Comparison of ENCODE assay signal across 1 mouse cellular context in genomic region chr10:69320667-69321518, GRCm38 (mm10).
TF ChIP-seq lines count a peak whose summit lies in the region.

No protein-coding gene starts in this region.

TF ChIP-seq in CH12.LX, 34 proteins besides CTCF, POLR2A, EP300 and RAD21 (continued from another document):
- TF ChIP-seq ZC3H11A (IDR thresholded peaks at IDR 0.05; ENCODE audit: low read depth, low read length), result peak; percentile 49; the same call in 1 of the 2 replicates
- peak; percentile 75 for TF ChIP-seq ELF1 (IDR thresholded peaks at IDR 0.05; ENCODE audit: low read depth, low read length)
- TF ChIP-seq TBP (conservative IDR thresholded peaks at IDR 0.05; ENCODE audit: low read depth, low read length), result no peak
- TF ChIP-seq MAX (IDR thresholded peaks at IDR 0.05; ENCODE audit: low read length), result 0 out of 2 replicates have a peak, but pooled peaks have one; percentile 30
- TF ChIP-seq UBTF (IDR thresholded peaks at IDR 0.05; ENCODE audit: low read depth, low read length), result 0 out of 2 replicates have a peak, but pooled peaks have one; percentile 38
- TF ChIP-seq USF2 (conservative IDR thresholded peaks at IDR 0.05; ENCODE audit: low read depth, low read length), result no peak
- TF ChIP-seq ETS1 (conservative IDR thresholded peaks at IDR 0.05; ENCODE audit: low read depth, low read length), result 0 out of 2 replicates have a peak, but pooled peaks have one; percentile 25
- 0 out of 2 replicates have a peak, but pooled peaks have one; percentile 38 for TF ChIP-seq TCF12 (IDR thresholded peaks at IDR 0.05; ENCODE audit: low read depth, low read length)
- TF ChIP-seq BHLHE40 (IDR thresholded peaks at IDR 0.05; ENCODE audit: low read depth, low read length), result peak; percentile 54; the same call in 1 of the 2 replicates
- no peak for TF ChIP-seq JUN (IDR thresholded peaks at IDR 0.05; ENCODE audit: insufficient read depth, low read depth, low read length)
- TF ChIP-seq ZMIZ1 (IDR thresholded peaks at IDR 0.05; ENCODE audit: low read depth, low read length), result no peak
- TF ChIP-seq ZNF384 (IDR thresholded peaks at IDR 0.05; ENCODE audit: low read depth, low read length), result peak; percentile 96
- TF ChIP-seq SIN3A (IDR thresholded peaks at IDR 0.05; ENCODE audit: low read length), result no peak
- peak; percentile 85 for TF ChIP-seq SMC3 (IDR thresholded peaks at IDR 0.05; ENCODE audit: low read depth, low read length)
- no peak for TF ChIP-seq RCOR1 (conservative IDR thresholded peaks at IDR 0.05; ENCODE audit: low read depth, low read length)
- TF ChIP-seq CHD2 (IDR thresholded peaks at IDR 0.05; ENCODE audit: low read length), result peak; percentile 92
- peak; percentile 56; the same call in 1 of the 2 replicates for TF ChIP-seq NELFE (IDR thresholded peaks at IDR 0.05; ENCODE audit: low read depth, low read length)
- TF ChIP-seq MXI1 (IDR thresholded peaks at IDR 0.05; ENCODE audit: low read depth, low read length), result no peak
- TF ChIP-seq GABPA (IDR thresholded peaks at IDR 0.05; ENCODE audit: insufficient replicate concordance, low read depth, low read length), result no peak
- TF ChIP-seq MEF2A (IDR thresholded peaks at IDR 0.05; ENCODE audit: borderline replicate concordance, low read depth, low read length), result peak; percentile 56; the same call in 1 of the 2 replicates
- TF ChIP-seq ZKSCAN1 (IDR thresholded peaks at IDR 0.05; ENCODE audit: borderline replicate concordance, low read depth, low read length), result no peak
- no peak for TF ChIP-seq CHD1 (IDR thresholded peaks at IDR 0.05; ENCODE audit: low read depth, low read length)
- TF ChIP-seq NRF1 (IDR thresholded peaks at IDR 0.05; ENCODE audit: low read depth, low read length), result peak; percentile 44
- TF ChIP-seq HCFC1 (IDR thresholded peaks at IDR 0.05; ENCODE audit: low read depth, low read length), result peak; percentile 52
- peak; percentile 60 for TF ChIP-seq IRF4 (IDR thresholded peaks at IDR 0.05; ENCODE audit: low read depth, low read length)
- no peak for TF ChIP-seq PAX5 (IDR thresholded peaks at IDR 0.05; ENCODE audit: low read length)
